ENCODE assay signal across 13 mouse cellular contexts in genomic region chr9:60124102-60124501, GRCm38 (mm10).
"Had no signal": no experiment of that assay in that cellular context is flagged by ENCODE, and none has a peak within 500 bp of the region (broad histone marks: within the 10 kb centered on the region; RNA-seq: fewer than 3 reads in every experiment).

No protein-coding gene starts in this region.

- H3K4me3 ChIP-seq: kidney, embryonic 15.5 days; limb, embryonic 10.5 days; liver, embryonic 15.5 days had no signal

- H3K4me1 ChIP-seq: liver, embryonic 15.5 days had no signal

- H3K4me2 ChIP-seq: kidney, embryonic 15.5 days; liver, embryonic 11.5 days; liver, embryonic 15.5 days had no signal

- H3K9me3 ChIP-seq: kidney, embryonic 15.5 days; limb, embryonic 10.5 days; liver, embryonic 15.5 days had no signal

- ATAC-seq: intestine, embryonic 16.5 days; lung, postnatal 0 days had no signal

- H3K36me3 ChIP-seq: kidney, embryonic 15.5 days; limb, embryonic 10.5 days; liver, embryonic 15.5 days had no signal

- H3K27me3 ChIP-seq: kidney, embryonic 15.5 days; liver, embryonic 15.5 days had no signal

- H3K9ac ChIP-seq: kidney, embryonic 15.5 days; liver, embryonic 15.5 days had no signal

- DNase-seq: kidney, adult 2 months; kidney, postnatal 14 days; lung, adult 2 months; lung, postnatal 36 days; right cerebral cortex, adult 18-20 months; right cerebral cortex, postnatal 25 days; thymus, postnatal 36 days had no signal

- H3K27ac ChIP-seq: kidney, embryonic 15.5 days; limb, embryonic 10.5 days; liver, embryonic 15.5 days had no signal
